Mouse (Mus musculus) kidney, adult 8-10 months (tissue): ENCODE results near the gene Rptor.

Experiments
- DNase-seq, 2 experiments: peaks; one replicate each; pipeline ENCODE4 v3.0.0; 2022

Rptor gene

DNA sequence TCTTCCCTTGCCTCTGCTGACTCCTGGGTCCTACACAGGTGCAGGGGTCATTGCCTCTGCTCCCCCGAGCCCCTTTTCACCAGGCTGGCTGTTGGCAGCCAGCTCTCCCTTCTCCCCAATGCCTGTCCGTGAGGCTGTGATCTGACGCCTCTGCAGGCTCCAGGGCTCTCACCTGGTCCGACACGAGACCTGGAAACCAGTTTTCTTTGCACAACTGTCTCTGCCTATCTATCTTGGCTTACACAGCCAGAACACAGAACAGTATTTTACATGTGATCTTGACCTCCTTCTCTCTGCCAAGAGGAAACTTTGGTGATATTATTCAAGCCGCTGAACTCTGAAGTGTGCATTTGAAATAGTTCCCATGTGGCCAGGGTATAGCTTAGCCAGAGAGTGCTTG, 151.8 kb downstream of the Rptor start:
- DNase-seq = no peak

DNA sequence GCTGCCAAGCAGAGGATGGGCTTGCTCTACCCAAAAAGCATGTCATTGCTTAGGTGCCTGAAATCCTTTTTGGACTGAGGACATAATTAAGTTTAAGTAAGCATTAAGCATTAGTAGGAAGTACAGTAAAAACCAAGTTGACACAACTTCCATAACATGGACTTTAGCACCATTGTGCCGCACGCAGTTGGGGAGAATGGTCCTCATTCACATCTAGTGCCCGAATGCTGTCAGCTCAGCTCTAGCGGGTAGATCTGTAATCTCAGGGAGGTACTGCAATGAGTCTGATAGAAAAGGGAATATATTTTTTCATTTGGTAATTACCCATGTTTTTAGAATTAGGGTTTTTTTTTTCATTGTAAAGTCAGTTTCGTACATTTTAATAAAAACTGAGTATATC, 155.5 kb downstream of the Rptor start:
- no peak for DNase-seq

DNA sequence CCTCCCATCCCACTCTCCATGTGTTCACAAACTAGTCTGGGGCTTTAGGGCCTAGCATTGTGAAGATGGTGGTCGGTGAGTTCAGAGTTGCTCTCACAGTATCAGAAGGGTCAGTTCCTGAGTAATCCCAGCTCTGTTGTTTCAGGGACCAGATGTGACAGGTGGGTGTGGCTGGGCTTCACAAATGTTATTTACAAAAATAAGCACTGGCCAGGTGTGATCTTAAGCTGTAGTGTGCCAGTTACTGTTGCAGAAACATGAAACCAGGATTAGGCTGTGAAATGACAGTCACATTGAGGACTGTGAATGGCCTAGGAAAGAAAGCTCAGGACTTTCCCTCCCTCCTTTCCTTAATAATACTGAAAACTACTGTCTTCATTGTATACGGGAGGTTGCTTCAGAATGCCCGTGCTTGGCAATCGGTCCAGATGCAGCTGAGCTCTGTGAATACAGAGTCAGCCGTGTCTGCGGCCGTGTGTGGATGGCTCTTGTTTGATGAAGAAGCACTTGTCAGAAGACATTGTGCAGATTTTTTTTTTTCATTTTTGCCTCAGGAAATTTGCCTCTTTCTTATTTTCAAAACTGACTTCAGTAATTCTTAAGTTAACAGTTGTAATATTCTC, 156.1 kb downstream of the Rptor start:
- DNase-seq = no peak

DNA sequence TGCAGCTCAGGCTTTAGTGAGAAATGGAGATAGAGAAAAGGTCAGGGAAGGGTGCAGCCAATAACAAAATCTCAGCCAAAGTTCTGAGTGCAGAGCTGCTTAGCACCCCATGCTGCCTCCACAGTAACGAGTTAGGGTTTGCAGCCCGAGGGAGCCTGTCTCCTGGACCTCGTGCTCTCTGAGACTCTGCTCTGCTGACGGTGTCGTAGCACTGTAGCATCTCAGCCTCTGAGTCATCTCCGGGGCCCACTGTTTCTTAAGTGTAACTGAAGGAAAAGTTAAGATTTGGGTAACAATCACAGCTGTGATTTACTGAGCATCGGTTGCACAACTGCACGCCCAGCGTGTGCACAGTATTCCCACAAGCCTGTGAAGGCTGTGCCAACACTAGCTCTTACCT, 160.2 kb downstream of the Rptor start:
- DNase-seq = no peak

DNA sequence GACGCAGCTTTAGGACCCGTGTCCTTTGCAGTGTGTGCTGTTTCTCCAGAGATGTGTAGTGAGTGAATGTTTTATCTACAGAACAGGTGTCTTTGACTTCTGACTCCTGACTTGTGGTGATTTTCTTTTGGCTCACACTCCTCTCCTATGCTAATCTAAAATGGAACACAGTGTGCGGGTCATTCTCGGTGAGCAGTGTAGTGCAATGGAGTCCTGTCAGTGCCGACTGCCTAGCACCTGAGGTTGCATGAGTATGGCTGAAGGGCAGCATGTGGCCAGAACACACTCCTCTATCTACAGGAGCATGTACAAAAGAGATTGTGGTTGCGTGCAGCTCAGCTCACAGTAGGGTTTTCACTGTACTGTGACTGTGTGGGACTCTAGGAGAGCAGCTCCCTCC, 163.3 kb downstream of the Rptor start:
- DNase-seq = no peak

DNA sequence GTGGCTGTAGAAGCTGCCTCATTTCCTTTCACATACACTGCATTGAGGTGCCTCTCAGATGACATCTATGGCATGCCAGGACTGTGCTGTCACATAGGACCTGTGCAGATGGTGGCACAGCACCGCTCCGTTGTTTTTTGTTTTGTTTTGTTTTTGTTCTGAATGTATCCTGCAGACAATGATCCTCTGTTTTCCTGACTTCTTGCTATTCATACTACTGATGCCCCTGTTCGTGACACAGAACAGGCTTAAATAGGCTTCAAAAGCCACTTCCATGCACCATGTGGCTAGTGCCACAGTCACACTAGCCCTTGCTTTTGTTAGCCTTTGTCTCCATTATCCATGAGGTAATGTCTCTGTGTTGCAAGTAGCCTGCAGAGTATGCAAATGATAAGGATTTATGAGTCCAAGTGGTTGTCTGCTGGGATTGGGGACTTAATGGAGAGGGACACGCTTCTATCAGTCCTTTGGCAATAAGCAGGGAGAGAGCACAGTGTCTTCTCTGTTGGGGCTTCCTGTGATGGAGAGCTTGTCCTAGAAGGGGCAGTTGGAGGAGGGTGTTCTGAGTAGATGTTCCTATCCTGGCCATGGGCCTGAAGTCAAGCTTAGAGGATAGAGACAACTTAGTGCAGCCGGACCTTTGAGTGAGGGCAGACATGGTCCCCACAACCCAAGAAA, 164.2 kb downstream of the Rptor start:
- DNase-seq = no peak

DNA sequence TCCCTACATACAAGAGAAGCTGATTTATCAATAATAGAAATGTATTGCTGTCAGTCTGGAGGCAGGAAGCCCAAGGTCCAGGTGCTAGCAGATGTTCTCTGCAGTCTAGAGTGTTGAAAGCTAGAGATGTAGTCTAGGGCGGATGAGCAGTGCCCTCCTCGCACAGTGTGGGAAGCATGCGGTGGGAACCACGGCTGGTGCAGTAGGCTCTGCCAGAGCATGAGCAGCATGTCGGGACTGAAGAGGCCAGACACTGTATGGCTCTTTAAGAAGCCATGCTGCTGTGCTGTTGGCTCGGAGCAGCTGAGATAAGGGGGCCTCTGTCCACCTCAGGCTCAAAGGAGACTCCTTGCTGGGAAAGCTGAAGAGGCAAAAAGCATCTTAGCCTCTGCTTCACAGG, 164.8 kb downstream of the Rptor start:
- no peak for DNase-seq

DNA sequence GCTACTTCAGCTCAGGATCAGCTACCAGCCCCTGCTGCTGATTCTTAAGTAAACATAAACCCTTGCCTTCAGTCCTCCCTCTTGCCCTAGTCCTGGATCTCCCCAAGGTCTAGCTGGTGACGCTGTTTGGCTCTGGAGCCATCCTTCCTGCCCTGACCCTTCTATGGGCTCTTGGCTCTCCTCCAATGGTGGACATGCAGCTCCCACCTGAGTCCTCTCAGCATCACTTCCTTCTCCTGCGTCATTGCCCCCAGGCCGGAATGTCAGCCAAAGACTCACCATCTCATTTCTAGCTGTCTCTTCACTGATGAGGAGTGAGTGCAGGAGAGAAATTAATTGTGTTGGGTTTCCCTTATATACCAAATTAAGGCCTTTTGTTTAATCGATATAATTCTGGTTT, 165.8 kb downstream of the Rptor start:
- DNase-seq = no peak

DNA sequence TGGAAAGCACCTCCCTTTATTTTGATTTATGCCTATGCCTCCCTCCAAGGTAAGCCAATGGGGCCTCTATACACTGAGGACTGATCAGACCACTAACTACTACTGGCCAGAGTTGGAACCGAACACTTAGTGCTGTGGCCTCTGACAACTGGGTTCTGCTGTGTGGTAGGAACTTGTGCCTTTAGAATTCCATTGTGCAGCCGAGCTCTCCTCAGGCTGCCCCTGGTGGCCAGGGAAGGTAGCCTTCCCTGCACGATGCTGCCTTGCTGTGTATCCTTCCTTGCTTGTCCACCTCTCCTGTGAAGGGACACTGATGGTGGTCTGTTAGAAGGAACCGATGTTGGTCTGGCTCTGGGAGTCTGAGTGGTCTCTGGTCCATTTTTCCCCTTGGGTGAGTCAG, 167.0 kb downstream of the Rptor start:
- DNase-seq = no peak

DNA sequence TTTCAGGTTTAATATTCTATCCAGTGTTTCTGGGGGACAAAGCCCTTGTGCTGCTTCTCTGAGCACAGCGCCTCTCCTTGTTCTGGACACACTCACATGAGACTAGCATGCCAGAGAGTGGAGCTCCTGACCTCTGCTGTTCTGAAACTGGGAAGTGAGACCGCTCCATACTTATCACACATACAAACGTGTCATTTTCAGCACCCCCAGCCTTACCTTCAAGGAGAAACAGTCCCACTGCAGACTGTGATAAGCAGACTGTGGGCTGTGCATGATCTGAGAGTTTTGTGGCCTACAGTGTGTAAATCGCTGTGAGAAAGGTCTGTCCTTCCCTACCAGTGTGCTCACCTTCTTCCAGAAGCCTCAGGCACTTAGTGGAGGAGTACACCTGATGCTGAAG, 168.3 kb downstream of the Rptor start:
- DNase-seq = no peak

DNA sequence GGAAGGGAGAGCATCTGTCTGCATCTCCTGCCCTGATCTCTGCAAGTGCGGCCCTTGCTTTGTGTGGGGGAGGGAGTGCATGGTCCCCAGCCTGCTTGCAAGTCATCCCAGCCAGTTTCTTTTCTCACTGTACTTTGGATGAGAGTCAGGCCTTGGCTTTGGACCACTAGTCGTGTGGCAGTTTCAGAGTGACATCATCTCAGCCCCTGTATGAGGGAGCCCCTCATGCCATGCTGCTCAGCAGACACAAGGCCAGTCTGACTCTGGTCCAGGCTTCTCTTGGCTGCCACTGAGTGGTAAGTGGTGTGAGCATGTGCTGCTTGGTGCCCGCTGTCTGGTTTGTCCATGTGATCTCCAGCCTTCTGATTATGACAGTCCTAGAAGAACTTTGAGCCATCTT, 170.2 kb downstream of the Rptor start:
- DNase-seq = no peak

DNA sequence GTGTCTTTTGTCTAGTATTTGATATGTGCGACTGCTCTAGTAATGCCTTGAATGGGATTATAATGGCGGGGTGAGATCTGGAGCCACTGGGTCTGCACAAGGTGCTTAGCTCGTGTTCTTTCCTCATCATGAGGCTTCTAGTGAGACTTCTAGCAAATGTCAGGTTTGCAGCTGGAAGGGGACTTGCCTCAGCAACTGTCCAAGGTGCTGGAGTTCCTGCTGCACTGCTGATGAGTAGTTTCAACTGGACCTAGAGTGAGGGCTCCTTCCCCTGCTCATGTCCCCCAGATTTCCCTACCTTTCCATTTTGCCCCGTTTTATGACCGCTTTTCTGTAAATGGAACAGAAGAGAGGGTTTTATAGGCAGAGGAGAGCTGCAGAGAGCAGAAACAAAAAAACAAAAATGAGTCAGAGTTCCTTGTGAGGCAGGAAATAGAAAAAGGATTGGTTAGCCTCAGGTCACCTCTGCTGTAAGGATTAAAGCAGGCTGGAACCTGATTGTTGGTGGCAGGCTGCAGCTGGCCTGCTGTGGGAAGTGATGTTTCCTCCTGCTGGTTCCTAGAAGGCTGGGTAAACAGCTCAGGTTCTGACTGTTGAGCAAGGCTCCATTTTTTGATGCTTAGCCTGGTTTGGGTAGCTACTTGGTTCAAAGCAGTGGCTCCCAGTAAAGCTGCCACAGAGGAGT, 172.5 kb downstream of the Rptor start:
- no peak for DNase-seq

DNA sequence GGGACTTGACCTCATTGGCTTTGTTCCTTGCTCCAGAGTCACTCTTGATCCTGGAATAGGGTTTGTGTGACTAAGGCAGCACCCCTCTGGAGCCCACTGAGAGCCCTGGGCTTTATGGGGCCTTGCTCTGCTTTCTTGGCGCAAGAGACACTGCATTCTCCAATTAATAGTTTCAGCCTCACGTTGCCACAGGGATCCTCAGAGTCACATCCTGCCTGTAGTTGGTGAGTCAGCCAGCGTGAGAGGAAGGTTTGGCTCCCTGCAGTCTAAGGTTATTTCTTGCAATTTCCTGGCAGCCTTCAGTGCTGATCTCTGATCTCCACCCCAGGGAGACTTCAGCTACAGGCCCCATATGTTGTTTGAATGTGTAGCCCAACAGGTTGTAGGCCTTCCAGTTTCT, 174.5 kb downstream of the Rptor start:
- peak in 1 of 2 experiments; percentile 13 for DNase-seq

DNA sequence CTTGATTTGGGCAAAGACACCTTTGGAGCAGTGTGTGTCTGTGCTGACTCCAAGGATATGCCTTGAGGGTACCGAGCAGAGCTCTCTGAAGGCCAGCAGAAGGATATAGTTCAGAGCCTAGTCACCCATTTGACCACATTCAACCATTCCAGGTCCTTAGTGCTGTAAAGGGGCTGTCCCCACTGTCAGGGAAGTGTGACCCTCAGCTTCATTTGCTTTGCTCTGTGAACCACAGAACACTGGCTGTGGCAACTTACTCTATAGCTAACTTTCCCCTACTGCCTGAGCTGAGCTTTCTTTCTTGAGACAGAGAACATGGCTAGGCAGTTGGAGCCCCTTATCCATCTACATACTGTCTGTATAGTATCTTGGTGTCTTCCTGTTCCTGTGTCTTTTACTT, 175.2 kb downstream of the Rptor start:
- DNase-seq = no peak

DNA sequence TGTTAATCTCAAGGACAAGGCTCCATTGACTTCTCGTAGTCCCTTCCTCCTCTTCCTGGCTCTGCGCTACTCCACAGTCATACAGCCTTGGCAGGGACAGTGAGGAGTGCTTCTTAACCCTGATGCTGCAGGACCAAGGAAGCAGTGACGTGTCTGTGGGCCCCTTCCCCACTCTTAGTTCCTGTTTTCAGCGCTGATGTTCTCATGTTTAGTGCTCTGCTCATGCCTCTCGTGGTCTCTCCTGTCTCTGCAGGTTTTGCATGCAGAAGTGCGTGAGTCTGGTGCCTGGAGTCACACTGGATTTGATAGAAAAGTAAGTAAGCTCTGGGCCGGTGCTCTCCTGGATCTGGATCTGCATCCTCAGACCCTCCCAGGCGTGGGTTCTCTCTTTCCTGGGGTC, 177.6 kb downstream of the Rptor start:
- no peak for DNase-seq

DNA sequence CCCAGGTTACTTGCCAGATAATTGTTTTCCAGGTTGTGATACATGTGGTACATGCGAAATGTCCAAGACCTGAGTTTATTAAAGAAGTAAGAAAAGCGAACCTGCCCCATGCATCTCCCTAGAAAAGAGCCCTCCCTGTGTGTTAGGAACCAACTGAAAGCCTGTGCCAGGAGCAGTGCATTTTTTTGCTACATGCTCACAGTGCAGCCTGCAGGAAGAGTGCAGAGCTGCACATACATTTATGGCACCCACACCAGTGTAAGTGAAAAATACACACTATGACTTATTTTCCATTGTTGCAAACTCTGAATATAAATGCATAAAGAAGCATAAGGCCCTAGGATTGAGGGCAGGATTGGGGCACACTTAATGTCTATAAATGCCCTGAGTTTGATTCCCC, 178.5 kb downstream of the Rptor start:
- DNase-seq = no peak

DNA sequence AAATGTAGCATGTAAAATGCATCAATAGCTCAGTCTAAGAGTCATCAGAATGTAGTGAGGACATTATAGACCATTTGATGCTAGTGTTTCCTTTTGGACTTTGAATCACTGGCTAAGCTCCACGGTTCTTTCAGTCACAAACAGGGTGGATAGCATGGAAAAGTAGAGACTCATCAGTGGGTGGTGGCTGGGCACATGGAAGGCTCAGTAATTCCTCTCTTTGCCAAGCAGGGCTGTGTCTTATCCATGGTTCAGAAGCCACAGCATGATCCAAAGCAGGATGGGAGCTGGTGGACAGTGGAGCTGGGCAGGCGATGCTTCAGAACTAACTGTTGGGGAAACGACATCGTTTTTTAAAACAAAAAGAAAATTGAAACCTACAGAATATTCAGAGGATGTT, 179.0 kb downstream of the Rptor start:
- DNase-seq = peak; percentile 35 to 37

DNA sequence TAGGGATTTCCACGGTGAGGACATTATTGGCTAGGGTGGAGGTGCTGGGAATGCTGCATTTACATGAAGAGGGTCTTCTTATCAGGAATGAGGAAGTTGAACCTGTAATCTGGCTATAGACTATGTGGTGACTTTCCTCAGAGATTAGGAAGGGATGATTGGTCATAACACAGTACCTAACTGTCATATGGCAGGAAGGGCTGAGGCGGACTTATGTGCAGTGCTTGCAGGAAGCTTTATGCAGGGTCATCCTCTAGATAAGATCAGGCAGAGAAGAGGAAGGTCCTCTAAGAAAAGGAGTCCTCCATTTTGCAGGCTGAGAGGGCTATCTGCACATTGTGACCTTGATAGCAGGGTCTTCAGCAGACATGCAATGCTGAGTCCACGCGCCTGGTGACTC, 180.9 kb downstream of the Rptor start:
- DNase-seq = no peak

DNA sequence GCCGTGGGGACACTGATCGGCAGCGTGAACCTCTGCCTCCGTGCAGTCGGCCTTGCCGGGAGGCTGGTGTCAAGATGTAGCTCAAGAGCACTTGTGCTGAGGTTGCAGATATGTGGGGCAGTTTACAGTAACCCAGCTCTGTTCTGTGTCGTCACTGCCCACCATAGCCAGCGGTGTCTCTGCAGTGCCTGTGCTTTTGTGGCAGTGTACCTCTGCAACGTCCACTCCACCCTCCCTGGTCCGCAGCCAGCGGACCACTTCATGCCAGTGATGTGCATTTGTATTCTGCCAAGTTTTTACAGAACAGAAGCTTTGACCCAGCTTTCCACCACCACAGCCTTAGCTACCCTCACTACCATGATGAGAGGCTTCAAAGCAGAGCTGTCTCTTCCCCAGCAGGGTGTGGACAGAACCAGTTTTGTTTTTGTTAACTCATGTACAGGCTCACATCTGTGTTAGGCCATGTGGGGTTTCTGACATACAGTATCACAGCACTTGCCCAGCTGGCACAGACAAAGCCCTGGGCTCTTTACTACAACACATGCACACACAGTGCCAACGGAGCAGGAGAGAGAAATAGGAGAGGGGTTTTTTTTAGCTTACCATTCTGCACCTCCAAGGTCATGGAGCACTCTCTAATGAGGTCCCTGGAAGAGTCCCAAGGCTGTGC, 182.1 kb downstream of the Rptor start:
- no peak for DNase-seq

DNA sequence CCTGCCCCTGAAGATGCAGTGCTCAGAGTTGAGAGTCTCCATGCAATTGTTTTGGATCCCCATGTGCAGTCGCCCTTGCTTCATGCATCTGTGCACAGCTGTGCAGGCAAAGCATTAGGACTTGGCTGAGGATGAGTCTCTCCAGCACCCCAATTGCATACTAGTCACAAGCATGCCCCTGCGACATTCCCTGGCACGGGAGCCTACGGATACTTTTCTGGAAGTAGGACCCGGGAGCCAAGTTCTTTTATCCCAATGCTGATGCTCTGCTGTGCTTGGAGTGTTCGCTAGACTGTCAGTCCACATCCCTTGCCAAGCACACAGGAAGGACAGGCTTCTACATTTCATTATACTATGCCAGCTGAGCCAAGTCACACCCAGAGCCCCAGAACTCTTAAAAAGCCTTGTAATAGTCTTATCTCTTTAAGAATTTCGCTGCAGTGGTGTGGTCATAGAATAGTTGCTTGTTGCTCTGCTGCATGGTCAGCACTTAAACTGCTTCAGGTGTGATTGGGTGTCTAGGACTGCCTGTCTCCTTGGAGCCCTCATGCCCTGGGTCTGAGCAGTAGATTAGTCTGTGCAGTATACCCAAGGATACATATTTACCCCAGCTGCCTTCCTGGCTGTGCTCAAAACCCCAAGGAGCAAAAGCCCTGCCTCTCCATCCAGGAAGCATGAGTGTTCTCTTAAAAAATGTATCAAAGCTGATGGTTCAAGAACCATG, 183.1 kb downstream of the Rptor start:
- DNase-seq = no peak

DNA sequence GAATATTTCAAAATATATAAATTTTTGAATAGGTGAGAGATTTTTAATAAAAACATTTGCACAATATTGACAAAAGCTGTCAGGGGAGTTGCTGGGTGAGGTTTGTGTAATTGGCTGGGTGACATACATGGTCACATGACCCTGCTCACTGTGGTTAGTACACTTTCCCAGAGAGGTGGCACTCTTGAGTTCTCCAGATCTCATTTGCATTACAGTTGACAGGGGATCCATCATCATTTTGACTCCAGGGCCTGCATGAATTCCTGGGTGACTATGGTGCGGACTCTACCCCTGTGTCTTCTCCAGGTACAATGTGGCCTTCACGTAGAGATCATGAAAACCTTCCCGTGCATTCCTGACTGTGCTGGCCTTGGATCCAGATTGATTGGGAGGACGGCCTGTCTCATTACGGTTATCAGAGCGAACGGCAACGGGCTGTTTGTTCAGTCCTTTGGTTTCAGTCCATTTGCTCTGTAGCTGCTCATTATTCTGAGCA, 183.7 kb downstream of the Rptor start:
- no peak for DNase-seq

DNA sequence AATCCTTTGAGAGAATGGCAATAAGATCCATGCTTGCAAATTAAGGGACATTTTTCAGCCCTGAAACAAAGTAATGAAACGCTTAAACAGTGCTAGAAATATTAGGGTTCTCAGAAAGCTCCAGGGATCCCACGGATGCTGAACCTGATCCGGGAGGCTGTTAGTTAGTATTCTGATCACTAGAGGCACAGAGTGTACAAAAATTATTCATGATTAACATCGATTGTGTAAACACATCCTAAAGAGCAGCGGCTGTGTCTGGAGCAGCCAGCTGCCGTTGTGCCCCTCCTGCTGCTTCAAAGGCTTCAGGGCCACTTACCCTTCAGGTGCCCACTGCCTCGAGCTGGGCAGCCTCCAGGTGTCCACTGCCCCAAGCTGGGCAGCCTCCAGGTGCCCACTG, 185.8 kb downstream of the Rptor start:
- DNase-seq = no peak
